Mouse (Mus musculus): ENCODE data around the gene Sdccag8. TPM values are rescaled to one million over a fixed set of nuclear protein-coding genes. Genes with fewer than 3 reads are reported as not detected.

Sdccag8 gene
- polyA plus RNA-seq, 1 experiment from 2014 or later: 12.1 TPM

GRCm38 (mm10) chr1:176821929-176822328 lies 7.5 kb downstream of the Sdccag8 start:
- Histone ChIP-seq H3K4me1 (ENCODE audit: control insufficient read depth in 2 of 2, insufficient read depth in 2 of 2, low read length in 2 of 2) (peaks cover 18 to 45% of the 10 kb centered on the region in 2 experiments), H3K9ac (ENCODE audit: low read length) (no peak overlapping the region), H3K36me3 (ENCODE audit: control insufficient read depth, insufficient read depth, low read length) (no peaks in the 10 kb centered on the region), H3K9me3 (ENCODE audit: control insufficient read depth, low read length) (no peaks in the 10 kb centered on the region), H3K27ac (replicated peaks in 1 of 2; ENCODE audit: control insufficient read depth in 1 of 2, insufficient read depth in 1 of 2, low read depth in 2 of 2, low read length in 2 of 2) (peak overlapping the region in 1 of 2 experiments; percentile 37; a peak in 2 of 4 replicates), H3K4me2 (ENCODE audit: low read length) (peak overlapping the region; percentile 40), H3K4me3 (ENCODE audit: control insufficient read depth in 1 of 2, insufficient read depth in 1 of 2, low read depth in 1 of 2, low read length in 2 of 2) (no peak overlapping the region), H3K27me3 (ENCODE audit: control insufficient read depth, insufficient read depth, low read length) (no peaks in the 10 kb centered on the region)
- ATAC-seq (ENCODE audit: insufficient number of reproducible peaks, insufficient read depth, low FRiP score, low read depth): peak; percentile 80
- 5% methylated on average over 1 of the region's 1 CpGs for WGBS

GRCm38 (mm10) chr1:176822949-176823348 lies 8.5 kb downstream of the Sdccag8 start:
- peaks cover 18 to 43% of the 10 kb centered on the region in 2 experiments for H3K4me1 ChIP-seq (ENCODE audit: control insufficient read depth in 2 of 2, insufficient read depth in 2 of 2, low read length in 2 of 2)
- H3K27me3 ChIP-seq (ENCODE audit: control insufficient read depth, insufficient read depth, low read length): no peaks in the 10 kb centered on the region
- no peak overlapping the region for H3K9ac ChIP-seq (ENCODE audit: low read length)
- no peaks in the 10 kb centered on the region for H3K9me3 ChIP-seq (ENCODE audit: control insufficient read depth, low read length)
- no peaks in the 10 kb centered on the region for H3K36me3 ChIP-seq (ENCODE audit: control insufficient read depth, insufficient read depth, low read length)
- WGBS: 50% methylated on average over 4 of the region's 4 CpGs
- H3K4me2 ChIP-seq (ENCODE audit: low read length): no peak overlapping the region
- H3K27ac ChIP-seq (replicated peaks in 1 of 2; ENCODE audit: control insufficient read depth in 1 of 2, insufficient read depth in 1 of 2, low read depth in 2 of 2, low read length in 2 of 2): no peak overlapping the region
- no peak for ATAC-seq (ENCODE audit: insufficient number of reproducible peaks, insufficient read depth, low FRiP score, low read depth)
- no peak overlapping the region for H3K4me3 ChIP-seq (ENCODE audit: control insufficient read depth in 1 of 2, insufficient read depth in 1 of 2, low read depth in 1 of 2, low read length in 2 of 2)

- Histone ChIP-seq H3K4me1 (ENCODE audit: control insufficient read depth in 2 of 2, insufficient read depth in 2 of 2, low read length in 2 of 2) (peaks cover 13 to 40% of the 10 kb centered on the region in 2 experiments), H3K27ac (replicated peaks in 1 of 2; ENCODE audit: control insufficient read depth in 1 of 2, insufficient read depth in 1 of 2, low read depth in 2 of 2, low read length in 2 of 2) (peak overlapping the region; percentile 51 to 52), H3K9me3 (ENCODE audit: control insufficient read depth, low read length) (no peaks in the 10 kb centered on the region), H3K4me2 (ENCODE audit: low read length) (peak overlapping the region; percentile 48), H3K4me3 (ENCODE audit: control insufficient read depth in 1 of 2, insufficient read depth in 1 of 2, low read depth in 1 of 2, low read length in 2 of 2) (no peak overlapping the region), H3K36me3 (ENCODE audit: control insufficient read depth, insufficient read depth, low read length) (no peaks in the 10 kb centered on the region), H3K9ac (ENCODE audit: low read length) (peak overlapping the region; percentile 23; the same call in 1 of the 2 replicates), H3K27me3 (ENCODE audit: control insufficient read depth, insufficient read depth, low read length) (no peaks in the 10 kb centered on the region)
- WGBS: 26% methylated on average over 8 of the region's 8 CpGs
- ATAC-seq (ENCODE audit: insufficient number of reproducible peaks, insufficient read depth, low FRiP score, low read depth): 0 out of 2 replicates have a peak, but pooled peaks have one; percentile 24
Measured at GRCm38 (mm10) chr1:176823889-176824288, 9.4 kb downstream of the Sdccag8 start.

- no peaks in the 10 kb centered on the region for H3K36me3 ChIP-seq (ENCODE audit: control insufficient read depth, insufficient read depth, low read length)
- no peak for ATAC-seq (ENCODE audit: insufficient number of reproducible peaks, insufficient read depth, low FRiP score, low read depth)
- no peak overlapping the region for H3K9ac ChIP-seq (ENCODE audit: low read length)
- H3K4me3 ChIP-seq (ENCODE audit: control insufficient read depth in 1 of 2, insufficient read depth in 1 of 2, low read depth in 1 of 2, low read length in 2 of 2): no peak overlapping the region
- H3K27me3 ChIP-seq (ENCODE audit: control insufficient read depth, insufficient read depth, low read length): no peaks in the 10 kb centered on the region
- no peak overlapping the region for H3K4me2 ChIP-seq (ENCODE audit: low read length)
- WGBS: 78% methylated on average over 6 of the region's 6 CpGs
- H3K9me3 ChIP-seq (ENCODE audit: control insufficient read depth, low read length): no peaks in the 10 kb centered on the region
- H3K27ac ChIP-seq (replicated peaks in 1 of 2; ENCODE audit: control insufficient read depth in 1 of 2, insufficient read depth in 1 of 2, low read depth in 2 of 2, low read length in 2 of 2): peak overlapping the region in 1 of 2 experiments; percentile 51; a peak in 1 of 4 replicates
- H3K4me1 ChIP-seq (ENCODE audit: control insufficient read depth in 2 of 2, insufficient read depth in 2 of 2, low read length in 2 of 2): peaks cover 13 to 40% of the 10 kb centered on the region in 2 experiments
Measured at GRCm38 (mm10) chr1:176824611-176825010, 10.2 kb downstream of the Sdccag8 start.

GRCm38 (mm10) chr1:176825084-176825483 lies 10.6 kb downstream of the Sdccag8 start:
- 95% methylated on average over 4 of the region's 4 CpGs for WGBS
- peaks cover 13 to 40% of the 10 kb centered on the region in 2 experiments for H3K4me1 ChIP-seq (ENCODE audit: control insufficient read depth in 2 of 2, insufficient read depth in 2 of 2, low read length in 2 of 2)
- H3K4me3 ChIP-seq (ENCODE audit: control insufficient read depth in 1 of 2, insufficient read depth in 1 of 2, low read depth in 1 of 2, low read length in 2 of 2): no peak overlapping the region
- H3K9me3 ChIP-seq (ENCODE audit: control insufficient read depth, low read length): no peaks in the 10 kb centered on the region
- H3K36me3 ChIP-seq (ENCODE audit: control insufficient read depth, insufficient read depth, low read length): no peaks in the 10 kb centered on the region
- H3K9ac ChIP-seq (ENCODE audit: low read length): no peak overlapping the region
- H3K4me2 ChIP-seq (ENCODE audit: low read length): no peak overlapping the region
- no peak overlapping the region for H3K27ac ChIP-seq (replicated peaks in 1 of 2; ENCODE audit: control insufficient read depth in 1 of 2, insufficient read depth in 1 of 2, low read depth in 2 of 2, low read length in 2 of 2)
- ATAC-seq (ENCODE audit: insufficient number of reproducible peaks, insufficient read depth, low FRiP score, low read depth): no peak
- H3K27me3 ChIP-seq (ENCODE audit: control insufficient read depth, insufficient read depth, low read length): no peaks in the 10 kb centered on the region

GRCm38 (mm10) chr1:176826186-176826585 lies 11.7 kb downstream of the Sdccag8 start:
- H3K27me3 ChIP-seq (ENCODE audit: control insufficient read depth, insufficient read depth, low read length): no peaks in the 10 kb centered on the region
- H3K4me1 ChIP-seq (ENCODE audit: control insufficient read depth in 2 of 2, insufficient read depth in 2 of 2, low read length in 2 of 2): peaks cover 11 to 33% of the 10 kb centered on the region in 2 experiments
- H3K36me3 ChIP-seq (ENCODE audit: control insufficient read depth, insufficient read depth, low read length): no peaks in the 10 kb centered on the region
- no peak overlapping the region for H3K4me2 ChIP-seq (ENCODE audit: low read length)
- ATAC-seq (ENCODE audit: insufficient number of reproducible peaks, insufficient read depth, low FRiP score, low read depth): no peak
- WGBS: 67% methylated on average over 11 of the region's 11 CpGs
- no peaks in the 10 kb centered on the region for H3K9me3 ChIP-seq (ENCODE audit: control insufficient read depth, low read length)
- no peak overlapping the region for H3K27ac ChIP-seq (replicated peaks in 1 of 2; ENCODE audit: control insufficient read depth in 1 of 2, insufficient read depth in 1 of 2, low read depth in 2 of 2, low read length in 2 of 2)
- no peak overlapping the region for H3K4me3 ChIP-seq (ENCODE audit: control insufficient read depth in 1 of 2, insufficient read depth in 1 of 2, low read depth in 1 of 2, low read length in 2 of 2)
- no peak overlapping the region for H3K9ac ChIP-seq (ENCODE audit: low read length)

GRCm38 (mm10) chr1:176826931-176827330 lies 12.5 kb downstream of the Sdccag8 start:
- H3K36me3 ChIP-seq (ENCODE audit: control insufficient read depth, insufficient read depth, low read length): no peaks in the 10 kb centered on the region
- no peak overlapping the region for H3K4me3 ChIP-seq (ENCODE audit: control insufficient read depth in 1 of 2, insufficient read depth in 1 of 2, low read depth in 1 of 2, low read length in 2 of 2)
- no peak for ATAC-seq (ENCODE audit: insufficient number of reproducible peaks, insufficient read depth, low FRiP score, low read depth)
- no peaks in the 10 kb centered on the region for H3K27me3 ChIP-seq (ENCODE audit: control insufficient read depth, insufficient read depth, low read length)
- H3K4me1 ChIP-seq (ENCODE audit: control insufficient read depth in 2 of 2, insufficient read depth in 2 of 2, low read length in 2 of 2): peaks cover 11 to 26% of the 10 kb centered on the region in 2 experiments
- H3K4me2 ChIP-seq (ENCODE audit: low read length): no peak overlapping the region
- H3K27ac ChIP-seq (replicated peaks in 1 of 2; ENCODE audit: control insufficient read depth in 1 of 2, insufficient read depth in 1 of 2, low read depth in 2 of 2, low read length in 2 of 2): no peak overlapping the region
- no peaks in the 10 kb centered on the region for H3K9me3 ChIP-seq (ENCODE audit: control insufficient read depth, low read length)
- H3K9ac ChIP-seq (ENCODE audit: low read length): no peak overlapping the region
- 82% methylated on average over 4 of the region's 4 CpGs for WGBS

- H3K9ac ChIP-seq (ENCODE audit: low read length): no peak overlapping the region
- H3K9me3 ChIP-seq (ENCODE audit: control insufficient read depth, low read length): no peaks in the 10 kb centered on the region
- no peak for ATAC-seq (ENCODE audit: insufficient number of reproducible peaks, insufficient read depth, low FRiP score, low read depth)
Measured at GRCm38 (mm10) chr1:176827365-176827764, 12.9 kb downstream of the Sdccag8 start.

More at GRCm38 (mm10) chr1:176827365-176827764, 12.9 kb downstream of the Sdccag8 start:
- no peaks in the 10 kb centered on the region for H3K36me3 ChIP-seq (ENCODE audit: control insufficient read depth, insufficient read depth, low read length)
- H3K27me3 ChIP-seq (ENCODE audit: control insufficient read depth, insufficient read depth, low read length): no peaks in the 10 kb centered on the region
- H3K27ac ChIP-seq (replicated peaks in 1 of 2; ENCODE audit: control insufficient read depth in 1 of 2, insufficient read depth in 1 of 2, low read depth in 2 of 2, low read length in 2 of 2): no peak overlapping the region
- H3K4me2 ChIP-seq (ENCODE audit: low read length): no peak overlapping the region
- no peak overlapping the region for H3K4me3 ChIP-seq (ENCODE audit: control insufficient read depth in 1 of 2, insufficient read depth in 1 of 2, low read depth in 1 of 2, low read length in 2 of 2)
- whole genome bisulfite sequencing: 51% methylated on average over 4 of the region's 4 CpGs
- H3K4me1 ChIP-seq (ENCODE audit: control insufficient read depth in 2 of 2, insufficient read depth in 2 of 2, low read length in 2 of 2): peaks cover 11 to 21% of the 10 kb centered on the region in 2 experiments
